Mouse (Mus musculus) intestine, embryonic 15.5 days (tissue): ENCODE data around the gene Ugt1a8. TPM values are rescaled to one million over a fixed set of nuclear protein-coding genes. Genes with fewer than 3 reads are reported as not detected.
"Not testable (repeated sequence)": the region's sequence is repeated elsewhere in the genome, so short reads cannot be mapped to it uniquely, and the experiment has no call there.

ENCODE experiments used
- ATAC-seq: fragments of 200-750 bp; cut with Nextera tagmentation; 2 replicates; pipeline ENCODE4 v1.8.0; 2017; ENCODE audit warnings: moderate TSS enrichment, moderate library complexity
- H3K27ac ChIP-seq: fragments of 300-500 bp; sonication (generic); 2 replicates; pipeline ENCODE4 v1.5.1; 2015; ENCODE audit warnings: mild to moderate bottlenecking, inconsistent platforms
- H3K27me3 ChIP-seq: fragments of 300-500 bp; sonication (generic); replicated peaks from 2 replicates; pipeline ENCODE4 v1.6.1; 2015; ENCODE audit warnings: inconsistent platforms
- H3K36me3 ChIP-seq: fragments of 300-500 bp; sonication (generic); 2 replicates; pipeline ENCODE4 v1.6.1; 2015; ENCODE audit warnings: inconsistent platforms
- H3K4me1 ChIP-seq: fragments of 300-500 bp; sonication (generic); replicated peaks from 2 replicates; pipeline ENCODE4 v1.6.1; 2015; ENCODE audit warnings: inconsistent platforms
- H3K4me2 ChIP-seq: fragments of 300-500 bp; sonication (generic); replicated peaks from 2 replicates; pipeline ENCODE4 v1.6.1; 2015; ENCODE audit warnings: mild to moderate bottlenecking, inconsistent platforms
- H3K4me3 ChIP-seq: fragments of 300-500 bp; sonication (generic); replicated peaks from 2 replicates; pipeline ENCODE4 v1.5.1; 2015; ENCODE audit warnings: inconsistent platforms
- H3K9ac ChIP-seq: fragments of 300-500 bp; sonication (generic); 2 replicates; pipeline ENCODE4 v1.6.1; 2015; ENCODE audit warnings: inconsistent platforms
- H3K9me3 ChIP-seq: fragments of 300-500 bp; sonication (generic); 2 replicates; pipeline ENCODE4 v1.6.1; 2016; ENCODE audit warnings: inconsistent platforms
- WGBS: fragments of 180-500 bp; shearing (Covaris S2); methylation state at CpG from one replicate; pipeline ENCODE4 v1.1.7; 2015; 5-methylcytosine and 5-hydroxymethylcytosine counted together
- polyA plus RNA-seq: library from polyadenylated mRNA; unstranded; fragments of >200 nt; fragmentation: Nextera tagmentation; extraction: Ambion mirVana; gene quantifications from 2 replicates; pipeline ENCODE4 v1.2.1, GENCODE M21; 2015

Ugt1a8 gene
- polyA plus RNA-seq, 1 experiment from 2014 or later: not detected

- H3K4me3 ChIP-seq, H3K4me1 ChIP-seq, H3K27me3 ChIP-seq, H3K9me3 ChIP-seq, H3K36me3 ChIP-seq, H3K9ac ChIP-seq: not testable (repeated sequence)
- peak overlapping the region; percentile 87 for H3K27ac ChIP-seq
- peak overlapping the region; percentile 49; the same call in 1 of the 2 replicates for H3K4me2 ChIP-seq
- peak; percentile 65 for ATAC-seq
- WGBS: 73% methylated on average over 3 of the region's 3 CpGs
Observed at GRCm38 (mm10) chr1:88094270-88094676, 6.7 kb downstream of the Ugt1a8 start.

DNA sequence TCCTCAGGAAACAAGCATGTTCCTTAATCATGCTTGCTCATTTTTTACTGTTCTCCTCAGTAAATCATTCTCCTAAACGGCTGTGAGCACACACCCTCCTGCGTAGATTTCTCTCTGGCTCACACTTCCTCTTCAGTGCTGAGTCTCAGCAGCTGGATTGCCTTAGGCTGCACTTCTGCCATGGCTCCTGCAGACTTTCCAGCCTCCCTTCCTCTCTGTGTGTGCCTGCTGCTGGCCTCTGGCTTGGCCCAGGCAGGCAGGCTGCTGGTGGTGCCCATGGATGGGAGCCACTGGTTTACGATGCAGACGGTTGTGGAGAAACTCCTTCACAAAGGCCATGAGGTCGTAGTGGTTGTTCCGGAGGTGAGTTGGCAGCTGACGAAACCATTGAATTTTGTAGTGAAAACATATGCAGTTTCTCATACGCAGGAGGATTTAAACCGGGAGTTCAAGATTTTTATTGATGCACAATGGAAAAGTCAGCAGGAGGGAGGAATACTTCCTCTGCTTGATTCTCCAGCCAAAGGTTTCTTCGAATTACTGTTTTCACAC lies 7.4 kb downstream of the Ugt1a8 start, which contains the start of gene Ugt1a7c:
TSS of gene Ugt1a7c (plus strand) at position 122 of the 552 bp plus-strand sequence.
- no peaks in the 10 kb centered on the region for H3K9me3 ChIP-seq
- H3K4me2 ChIP-seq: peak within 1 kb of the TSS; percentile 49
- ATAC-seq: peak; percentile 83
- peak within 1 kb of the TSS; percentile 43 for H3K9ac ChIP-seq
- peak within 1 kb of the TSS; percentile 31 for H3K4me3 ChIP-seq
- H3K36me3 ChIP-seq: no peaks in the 10 kb centered on the region
- WGBS: 21% methylated on average over 10 of the region's 10 CpGs
- H3K27ac ChIP-seq: peak within 1 kb of the TSS; percentile 87
- no peaks in the 10 kb centered on the region for H3K27me3 ChIP-seq
- 0 out of 2 replicates have a peak, but pooled peaks cover 2% of the 10 kb centered on the region for H3K4me1 ChIP-seq

DNA sequence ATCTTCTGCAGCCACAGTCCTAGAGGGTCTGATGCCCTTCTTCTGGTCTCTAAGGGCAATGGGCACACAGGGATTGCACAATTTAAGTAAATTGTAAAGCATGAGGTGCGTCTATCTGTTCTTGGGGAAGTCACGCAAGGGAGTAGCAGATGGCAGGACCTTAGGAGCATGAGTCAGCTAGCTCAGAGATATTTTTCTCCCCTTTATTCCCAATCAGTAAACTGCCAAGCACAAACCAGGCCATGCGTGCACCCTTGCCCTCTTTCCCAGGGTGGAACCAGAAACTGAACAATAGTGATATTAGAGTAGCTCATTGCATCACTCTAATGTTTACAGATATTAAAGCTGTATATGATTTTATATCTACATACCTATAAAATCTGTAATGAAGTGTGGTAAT lies 10.9 kb downstream of the Ugt1a8 start:
- H3K4me2 ChIP-seq, H3K9me3 ChIP-seq, H3K27me3 ChIP-seq, H3K4me1 ChIP-seq, H3K36me3 ChIP-seq, H3K27ac ChIP-seq, H3K4me3 ChIP-seq, H3K9ac ChIP-seq: not testable (repeated sequence)
- peak; percentile 62 for ATAC-seq
- WGBS: 79% methylated on average over 3 of the region's 3 CpGs

DNA sequence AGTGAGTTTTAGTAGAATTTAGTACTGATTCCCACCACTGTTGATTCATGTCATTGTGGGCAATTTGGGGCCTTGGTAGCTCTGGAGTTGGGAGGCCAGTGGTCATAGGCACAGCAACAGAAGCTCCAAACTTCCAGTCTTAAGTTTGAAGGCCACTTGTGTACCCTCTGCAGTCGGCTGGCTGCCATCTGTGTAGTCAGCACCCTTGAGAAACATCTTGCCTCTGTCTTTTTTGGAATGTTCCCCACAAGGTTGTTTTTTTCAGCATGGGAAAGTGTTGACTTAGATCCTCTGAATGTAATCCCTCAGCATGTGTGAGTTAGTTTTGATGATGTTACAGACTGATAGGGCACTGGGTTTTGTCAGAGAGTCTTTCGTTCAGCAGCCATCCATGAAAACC lies 12.1 kb downstream of the Ugt1a8 start:
- H3K4me1 ChIP-seq, H3K9me3 ChIP-seq, ATAC-seq, H3K4me3 ChIP-seq, H3K36me3 ChIP-seq, H3K9ac ChIP-seq, H3K27ac ChIP-seq, H3K27me3 ChIP-seq, H3K4me2 ChIP-seq: not testable (repeated sequence)
- 79% methylated on average over 2 of the region's 2 CpGs for WGBS

GRCm38 (mm10) chr1:88103019-88103418 lies 15.4 kb downstream of the Ugt1a8 start, which contains the start of gene Ugt1a6b:
Ugt1a6b (plus strand) TSS chr1:88103252.
- not testable (repeated sequence) for H3K27me3 ChIP-seq, H3K4me3 ChIP-seq, ATAC-seq, H3K4me1 ChIP-seq, H3K4me2 ChIP-seq, H3K27ac ChIP-seq, H3K36me3 ChIP-seq, H3K9ac ChIP-seq, H3K9me3 ChIP-seq
- WGBS: 55% methylated on average over 3 of the region's 3 CpGs

- H3K36me3 ChIP-seq, H3K9ac ChIP-seq, H3K4me3 ChIP-seq, H3K27ac ChIP-seq, H3K4me2 ChIP-seq, H3K27me3 ChIP-seq, H3K4me1 ChIP-seq, H3K9me3 ChIP-seq: not testable (repeated sequence)
- peak; percentile 42; the same call in 1 of the 2 replicates for ATAC-seq
- WGBS: 75% methylated on average over 5 of the region's 5 CpGs
Observed at GRCm38 (mm10) chr1:88103697-88104468, 16.3 kb downstream of the Ugt1a8 start.

DNA sequence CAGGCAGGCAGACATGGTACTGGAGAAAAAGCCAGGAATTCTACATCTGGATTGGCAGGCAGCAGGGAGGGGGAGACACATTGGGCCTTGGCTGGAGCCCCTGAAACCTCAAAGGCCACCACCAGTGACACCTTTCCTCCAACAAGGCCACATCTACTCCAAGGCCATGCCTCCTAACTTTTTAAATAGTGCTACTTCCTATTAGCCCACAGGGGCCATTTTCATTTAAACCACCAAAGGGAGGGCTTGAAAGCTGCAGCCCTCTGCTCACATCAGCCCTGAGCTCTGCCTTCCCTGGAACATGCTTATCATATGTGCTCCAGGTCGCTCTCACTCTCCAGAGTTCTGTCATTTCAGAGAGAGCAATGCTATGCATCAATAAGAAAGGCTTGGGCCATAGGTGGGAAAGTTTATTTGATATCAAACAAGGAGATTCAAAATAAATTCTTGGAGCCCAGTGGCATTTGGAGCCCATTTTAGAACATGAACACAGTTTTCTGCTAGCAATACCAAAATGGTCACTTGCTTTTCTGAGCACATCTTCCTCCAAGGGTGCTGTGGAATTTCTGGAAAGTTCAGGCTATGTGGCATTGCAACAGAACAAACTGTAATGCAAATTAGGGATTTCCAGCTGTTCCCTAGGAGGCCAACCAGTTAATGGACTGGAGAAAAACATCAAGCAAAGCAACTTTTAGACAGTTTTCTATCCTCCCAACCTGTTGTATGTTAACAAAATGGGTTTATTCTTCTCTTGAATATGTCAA lies 17.2 kb downstream of the Ugt1a8 start:
- Histone ChIP-seq H3K4me3 (no peak overlapping the region), H3K36me3 (no peaks in the 10 kb centered on the region), H3K4me2 (no peak overlapping the region), H3K4me1 (peaks cover 7% of the 10 kb centered on the region; the same call in 1 of the 2 replicates), H3K27me3 (no peaks in the 10 kb centered on the region), H3K27ac (no peak overlapping the region), H3K9me3 (no peaks in the 10 kb centered on the region), H3K9ac (no peak overlapping the region)
- 87% methylated on average over 1 of the region's 1 CpGs for WGBS
- no peak for ATAC-seq

- no peak overlapping the region for H3K27ac ChIP-seq
- no peak overlapping the region for H3K9ac ChIP-seq
- WGBS: 40% methylated on average over 2 of the region's 2 CpGs
- H3K4me3 ChIP-seq: no peak overlapping the region
- peaks cover 7% of the 10 kb centered on the region; the same call in 1 of the 2 replicates for H3K4me1 ChIP-seq
- no peaks in the 10 kb centered on the region for H3K36me3 ChIP-seq
- no peak overlapping the region for H3K4me2 ChIP-seq
- no peaks in the 10 kb centered on the region for H3K27me3 ChIP-seq
- ATAC-seq: peak; percentile 18; the same call in 1 of the 2 replicates
- H3K9me3 ChIP-seq: no peaks in the 10 kb centered on the region
Observed at GRCm38 (mm10) chr1:88105656-88106055, 18.0 kb downstream of the Ugt1a8 start.

- WGBS: 53% methylated on average over 2 of the region's 2 CpGs
- peak; percentile 93 for ATAC-seq
Observed at GRCm38 (mm10) chr1:88109027-88109557, 21.5 kb downstream of the Ugt1a8 start.

DNA sequence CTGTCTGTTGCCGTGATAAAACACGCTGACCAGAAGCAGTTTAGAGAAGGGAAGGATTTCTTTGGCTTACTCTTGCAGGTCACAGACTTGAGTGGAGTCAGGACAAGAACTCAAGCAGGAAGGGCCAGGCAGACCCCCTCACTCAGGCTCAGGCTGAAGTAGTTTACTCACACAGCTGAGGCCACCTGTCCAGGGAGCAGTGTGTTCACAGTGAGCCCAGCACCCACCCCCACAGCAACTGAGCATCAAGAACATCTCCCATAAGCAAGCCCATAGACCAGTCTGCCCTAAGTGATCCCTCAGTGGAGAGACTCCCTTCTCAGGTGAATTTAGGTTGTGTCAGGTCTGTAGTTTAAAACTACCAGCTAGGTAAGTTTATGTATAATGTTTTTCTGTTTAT lies 22.0 kb downstream of the Ugt1a8 start:
- H3K27ac ChIP-seq, ATAC-seq: not testable (repeated sequence)
- 31% methylated on average over 2 of the region's 2 CpGs for WGBS

More at GRCm38 (mm10) chr1:88109027-88109557, 21.5 kb downstream of the Ugt1a8 start:
- H3K9me3 ChIP-seq, H3K27me3 ChIP-seq, H3K36me3 ChIP-seq, H3K27ac ChIP-seq, H3K9ac ChIP-seq, H3K4me2 ChIP-seq, H3K4me3 ChIP-seq, H3K4me1 ChIP-seq: not testable (repeated sequence)

DNA sequence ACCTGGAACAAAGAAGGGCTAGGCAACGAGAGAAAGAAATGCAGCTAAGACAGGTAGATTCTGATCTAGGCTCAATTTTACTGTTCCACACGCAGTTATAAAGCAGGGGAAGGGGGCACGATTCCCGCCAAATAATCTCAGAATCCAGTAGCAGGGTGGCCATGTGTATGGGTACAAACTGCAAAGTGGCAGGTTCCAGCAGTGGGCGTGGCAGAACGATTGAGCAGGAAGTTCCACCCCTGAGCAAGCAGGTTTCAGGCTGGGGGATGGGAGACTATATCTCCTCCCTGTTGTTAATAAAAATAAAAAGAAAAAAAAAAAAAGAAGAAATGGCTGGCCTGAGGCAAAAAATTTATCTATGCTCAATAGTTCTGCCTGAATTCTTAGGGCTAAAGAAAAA lies 25.2 kb downstream of the Ugt1a8 start:
- 93% methylated on average over 6 of the region's 6 CpGs for WGBS

More for the DNA sequence above, 22.0 kb downstream of the Ugt1a8 start:
- not testable (repeated sequence) for H3K4me3 ChIP-seq, H3K9ac ChIP-seq, H3K27me3 ChIP-seq, H3K36me3 ChIP-seq, H3K4me1 ChIP-seq, H3K4me2 ChIP-seq, H3K9me3 ChIP-seq

DNA sequence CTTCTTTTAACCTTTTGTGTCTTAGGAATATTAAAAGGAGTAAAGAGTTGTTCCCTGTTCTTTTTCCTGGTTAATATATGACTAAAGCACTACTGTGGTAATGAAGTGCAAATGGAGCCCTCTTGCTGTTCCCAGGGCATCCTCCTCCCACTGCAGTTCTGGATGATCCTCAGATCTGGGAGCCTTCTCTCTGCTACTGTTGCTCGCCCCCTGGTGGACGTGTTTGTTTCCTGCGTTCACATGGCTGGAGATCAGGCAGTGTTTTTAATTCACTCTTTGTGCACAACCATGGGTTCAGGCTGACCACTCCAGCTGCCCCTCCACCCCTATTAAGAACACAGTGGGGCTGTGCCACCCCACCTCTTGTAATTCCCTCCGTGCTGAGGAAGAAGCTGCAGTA lies 32.9 kb downstream of the Ugt1a8 start:
- not testable (repeated sequence) for H3K36me3 ChIP-seq, H3K4me3 ChIP-seq, H3K9ac ChIP-seq, H3K9me3 ChIP-seq, H3K4me2 ChIP-seq, H3K4me1 ChIP-seq, H3K27ac ChIP-seq, H3K27me3 ChIP-seq
- whole genome bisulfite sequencing: 10% methylated on average over 4 of the region's 4 CpGs
- peak; percentile 51; the same call in 1 of the 2 replicates for ATAC-seq

More for the DNA sequence above, 25.2 kb downstream of the Ugt1a8 start:
- H3K4me1 ChIP-seq, ATAC-seq, H3K9ac ChIP-seq, H3K4me2 ChIP-seq, H3K4me3 ChIP-seq, H3K36me3 ChIP-seq, H3K27ac ChIP-seq, H3K9me3 ChIP-seq, H3K27me3 ChIP-seq: not testable (repeated sequence)
